Mouse (Mus musculus): ENCODE measurements around the gene Ankrd55.

DNA sequence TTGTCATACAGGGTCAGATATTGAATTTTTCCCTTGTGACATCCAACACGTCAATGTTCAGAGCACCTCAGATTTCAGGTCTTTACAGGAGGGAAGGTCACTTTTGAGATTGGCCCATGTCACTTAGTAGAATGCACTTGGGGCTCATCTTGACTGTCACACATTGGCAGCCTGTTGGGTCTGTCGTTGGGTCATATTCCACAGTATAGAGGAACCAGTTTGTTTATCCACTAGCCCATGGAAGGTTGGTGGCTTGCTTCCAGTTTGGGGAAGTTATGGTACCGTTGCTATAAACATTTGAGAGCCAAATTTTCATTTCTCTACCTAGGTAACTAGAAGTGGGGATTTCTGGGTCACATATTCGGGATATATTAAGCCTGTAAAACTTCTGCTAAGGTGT is 73.3 kb downstream of the Ankrd55 start:
- TF ChIP-seq FLI1 (IDR thresholded peaks at IDR 0.05; ENCODE audit: low read length), result no peak
- no peak for TF ChIP-seq GATA1 (IDR thresholded peaks at IDR 0.05; ENCODE audit: borderline replicate concordance, low read length)
